Comparison of ENCODE assay signal across 7 mouse cellular contexts in genomic region chr11:31871135-31871541, GRCm38 (mm10). TPM values are rescaled to one million over a fixed set of nuclear protein-coding genes. Genes with fewer than 3 reads are reported as not detected.
A peak's percentile ranks its signal among the peaks of the same experiment; 100 is the strongest.
DNase-seq lines count a peak whose midpoint lies in the region; ATAC-seq lines count a peak whose summit lies in the region.

No protein-coding gene starts in this region.

- H3K4me2 ChIP-seq in hindbrain, embryonic 16.5 days (ENCODE audit: low read length), result peak overlapping the region; percentile 64

- intact Hi-C loops in left cerebral cortex, postnatal 25 days (cut with DNase I), result loop anchor here (2.0 to 5.0 kb wide), 3 partner anchors 71 to 192 kb away; no protein-coding TSS in a partner anchor

- WGBS in hindbrain, embryonic 16.5 days, result 1% methylated on average over 17 of the region's 21 CpGs

- H3K27me3 ChIP-seq in hindbrain, embryonic 16.5 days (replicated peaks; ENCODE audit: control insufficient read depth, insufficient read depth, low read length), result no peaks in the 10 kb centered on the region

- H3K9me3 ChIP-seq in hindbrain, embryonic 16.5 days (ENCODE audit: control insufficient read depth, low read length), result no peaks in the 10 kb centered on the region

- peak overlapping the region; percentile 93 for H3K9ac ChIP-seq in hindbrain, embryonic 16.5 days (ENCODE audit: low read depth, low read length)

- peak; percentile 49 for DNase-seq in adipocyte (ENCODE audit: low spot score)
- DNase-seq in cerebellum, postnatal 14 days, result peak; percentile 70 to 74
- DNase-seq in gastrocnemius, adult 8-10 months (ENCODE audit: low spot score in 2 of 2), result peak; percentile 29 to 35
- DNase-seq in left cerebral cortex, postnatal 25 days (ENCODE audit: low spot score in 2 of 2), result peak; percentile 35 to 38
- DNase-seq in mesoderm, embryonic 11.5 days (ENCODE audit: low read depth, low spot score), result peak; percentile 48
- peak; percentile 30 to 42 for DNase-seq in spleen, postnatal 14 days (ENCODE audit: low spot score in 2 of 2)

- peak overlapping the region; percentile 77 for H3K27ac ChIP-seq in hindbrain, embryonic 16.5 days (ENCODE audit: low read depth, low read length)

- H3K4me3 ChIP-seq in hindbrain, embryonic 16.5 days (ENCODE audit: low read length), result peak overlapping the region; percentile 74

- no peaks in the 10 kb centered on the region for H3K36me3 ChIP-seq in hindbrain, embryonic 16.5 days (ENCODE audit: control insufficient read depth, insufficient read depth, low read length)

- peaks cover 8% of the 10 kb centered on the region for H3K4me1 ChIP-seq in hindbrain, embryonic 16.5 days (ENCODE audit: control insufficient read depth, insufficient read depth, low read depth, low read length)

- ATAC-seq in hindbrain, embryonic 16.5 days, result 0 out of 2 replicates have a peak, but pooled peaks have one; percentile 0

RNA-seq across cellular contexts. Expression of gene Cpeb4, which starts 0.9 kb away (rescaled TPM):
- total RNA-seq in gastrocnemius, adult 8-10 months (2022), result 100 to 1,000 TPM in 2 of 4 experiments, 10 to 100 TPM in 2; 81.9 to 144 (median 103) TPM
- polyA plus RNA-seq in hindbrain, embryonic 16.5 days (2015; fragmentation: Nextera tagmentation; extraction: Ambion mirVana), result 14.5 and 17.9 TPM in 2 replicates
- total RNA-seq in left cerebral cortex, postnatal 25 days (2021), result 100 to 1,000 TPM; 157 to 160 TPM

Comparison
In these comparisons a context has a peak if more than half of its experiments do, and no peak if none do; other contexts are left out.
1. Peak in every context shown above with its lines: DNase-seq, ATAC-seq, H3K4me3 ChIP-seq and H3K27ac ChIP-seq.